Mouse (Mus musculus) stomach, adult 2 months (tissue): ENCODE results near the gene Padi3. TPM values are rescaled to one million over a fixed set of nuclear protein-coding genes. Genes with fewer than 3 reads are reported as not detected.

Source experiments
- polyA plus RNA-seq: library from polyadenylated mRNA; depleted of rRNA; stranded (reverse); fragments of >200 nt; gene quantifications from 2 replicates; pipeline ENCODE4 v1.2.3, GENCODE M21; 2012; rRNA removed

Gene Padi3
- polyA plus RNA-seq = 0.09 TPM in 1 of 2 replicates, not detected in the other

DNA sequence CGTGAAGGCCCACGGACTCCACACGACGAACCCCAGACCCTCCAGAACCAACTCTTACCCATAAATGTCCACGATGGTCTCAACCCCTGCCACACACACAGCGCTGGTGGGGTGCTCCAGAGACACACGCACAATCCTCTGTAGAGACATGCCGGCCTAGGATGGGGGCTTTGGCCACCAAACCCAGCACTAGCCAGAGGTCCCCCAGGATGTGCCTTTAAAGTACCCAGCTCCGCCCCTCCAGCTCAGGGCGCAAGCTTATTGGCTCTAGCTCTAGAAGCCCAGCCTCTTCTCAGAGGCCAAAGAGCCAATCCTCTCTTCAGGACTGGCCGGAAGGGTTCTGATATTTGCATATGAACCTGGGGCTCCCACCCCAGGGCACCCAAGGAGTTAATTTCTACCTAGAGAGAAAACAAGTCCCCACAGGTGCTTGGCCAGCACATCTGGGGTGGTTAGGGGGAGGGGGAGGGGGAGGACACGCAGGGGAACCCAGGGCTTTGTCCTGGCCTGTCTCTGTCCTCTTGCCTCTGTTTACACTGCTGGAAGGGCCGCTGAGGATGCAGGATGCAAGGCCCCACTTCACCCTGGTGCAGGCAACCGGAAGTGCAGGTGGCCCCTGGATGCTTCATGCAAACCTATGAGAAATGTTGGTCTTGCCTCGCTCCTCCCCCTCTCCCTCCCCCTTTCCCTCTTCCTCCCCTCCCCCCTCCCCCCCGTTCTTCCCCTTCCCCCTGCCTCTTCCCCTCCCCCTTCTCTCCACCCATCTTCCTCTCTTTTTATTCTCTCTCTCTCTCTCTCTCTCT lies at the start of gene Padi3:
Gene Padi3, minus strand, starts transcription at position 191 of the 803 bp plus-strand sequence.

DNA sequence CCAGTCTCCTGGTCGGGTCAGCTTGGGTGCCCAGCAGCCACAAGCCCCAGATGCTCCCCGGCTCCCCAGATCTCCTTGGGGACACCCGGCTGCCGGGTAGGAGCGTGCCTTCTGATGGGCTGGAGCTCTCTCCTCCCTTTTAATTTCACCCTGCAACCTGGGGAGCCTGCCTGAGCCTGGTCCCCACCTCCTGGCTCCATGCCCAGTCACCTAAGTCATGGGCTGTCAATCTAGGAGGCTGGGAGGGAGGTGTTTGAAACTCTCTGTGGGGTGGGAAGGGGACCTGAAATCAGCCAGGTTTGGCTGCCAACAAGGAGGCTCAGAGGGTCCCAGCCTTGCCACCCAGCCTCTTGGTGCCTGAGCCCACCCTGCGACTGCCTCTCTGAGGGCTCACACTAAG lies 35.2 kb upstream of the Padi3 start, which contains the start of gene Padi1:
Gene Padi1, minus strand, starts transcription at position 113 of the 400 bp plus-strand sequence.

DNA sequence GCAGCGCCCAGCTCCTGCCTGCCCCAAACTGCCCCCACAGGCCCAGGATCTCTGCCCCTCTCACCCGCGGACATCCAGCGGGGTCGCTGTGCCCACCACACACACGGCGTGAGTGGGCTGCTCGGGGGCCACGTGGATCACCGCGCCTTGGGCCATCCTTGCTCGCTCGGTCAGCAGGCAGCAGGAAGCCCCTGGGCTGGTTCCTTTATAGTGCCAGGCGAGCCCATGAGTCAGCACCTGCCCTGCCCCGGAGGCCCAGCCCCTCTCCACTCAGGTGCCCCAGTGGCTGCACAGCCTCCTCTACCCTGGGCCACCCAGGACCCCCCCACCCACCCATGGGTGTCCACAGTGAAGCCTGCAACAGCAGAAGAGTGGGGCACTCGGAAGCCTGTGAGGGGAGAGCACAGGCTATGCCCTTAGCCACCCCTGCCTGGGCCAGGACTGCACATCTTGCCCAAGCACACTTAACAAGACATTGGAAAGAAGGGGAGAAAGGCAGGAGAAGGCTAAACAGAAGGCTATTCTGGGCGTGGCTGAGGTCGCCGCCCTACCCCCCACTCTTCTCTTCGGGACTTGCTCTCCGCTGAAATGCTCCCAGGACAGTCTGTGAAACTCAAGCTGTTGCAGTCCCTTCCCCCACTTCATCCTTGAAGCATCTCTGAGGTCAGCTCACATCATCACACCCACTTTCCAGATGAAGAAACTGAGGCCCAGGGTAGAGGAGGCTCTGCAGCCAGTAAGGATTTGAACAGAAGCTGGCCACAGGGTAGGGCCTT lies 36.2 kb downstream of the Padi3 start, which contains the start of gene Padi4:
Gene Padi4, minus strand, starts transcription at position 212 of the 776 bp plus-strand sequence.

DNA sequence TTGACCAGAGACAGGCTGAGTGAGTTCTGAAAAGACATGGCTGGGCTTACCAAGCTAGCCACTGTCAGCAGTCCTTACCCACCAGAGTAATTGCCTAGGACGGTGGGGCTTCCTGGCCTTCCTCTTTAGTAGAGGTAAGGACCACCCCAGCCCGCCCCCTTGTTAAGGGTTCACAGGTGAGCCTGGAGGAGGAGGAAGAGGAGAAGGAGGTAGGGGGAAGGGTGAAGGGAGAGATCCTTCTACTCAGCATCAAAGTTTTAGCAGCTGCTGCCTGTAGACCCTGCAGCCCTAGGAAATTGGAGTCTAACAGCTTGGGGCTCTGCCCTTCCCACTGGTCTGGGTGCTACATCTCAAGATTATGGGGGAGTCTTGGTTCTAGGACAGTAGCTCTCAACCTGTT lies 67.9 kb downstream of the Padi3 start, which contains the start of gene Padi6:
Gene Padi6, minus strand, starts transcription at position 101 of the 400 bp plus-strand sequence.

Other genes with a start within 250 kb of the Padi3 start
- 16.2 and 17.3 TPM in 2 replicates for gene Arhgef10l, start 144.6 kb downstream of the Padi3 start, polyA plus RNA-seq
- 26.9 and 27.2 TPM in 2 replicates for gene Rcc2, start 110.1 kb downstream of the Padi3 start, polyA plus RNA-seq
- not detected in 2 replicates for gene Padi6, start 68.0 kb downstream of the Padi3 start, polyA plus RNA-seq
- gene Padi4, start 36.4 kb downstream of the Padi3 start, polyA plus RNA-seq = 1.7 and 2.8 TPM in 2 replicates
- gene Padi1, start 35.1 kb upstream of the Padi3 start, polyA plus RNA-seq = 1.5 and 2.0 TPM in 2 replicates
- gene Padi2, start 95.7 kb upstream of the Padi3 start, polyA plus RNA-seq = 1.1 and 2.2 TPM in 2 replicates
- gene Sdhb, start 150.6 kb upstream of the Padi3 start, polyA plus RNA-seq = 118 and 191 TPM in 2 replicates
- 46.3 and 68.4 TPM in 2 replicates for gene Atp13a2, start 176.2 kb upstream of the Padi3 start, polyA plus RNA-seq
- 37.7 and 48.4 TPM in 2 replicates for gene Mfap2, start 199.8 kb upstream of the Padi3 start, polyA plus RNA-seq
- 6.0 and 7.1 TPM in 2 replicates for gene Crocc, start 249.9 kb upstream of the Padi3 start, polyA plus RNA-seq